Mouse (Mus musculus): ENCODE measurements at regions not wholly inside any gene's neighbourhood (a gene's known extent, or its start where the extent isn't known, plus 50 kb on each side); places are given as distances from the start of the nearest gene placed in this dataset.

- DNase-seq (ENCODE audit: low read depth, low spot score), result no peak
- H3K36me3 ChIP-seq (ENCODE audit: control insufficient read depth in 1 of 2, insufficient read depth in 2 of 2, low read length in 2 of 2), result no peaks in the 10 kb centered on the region
- no peak overlapping the region for H3K9ac ChIP-seq (ENCODE audit: control insufficient read depth, low read depth, low read length, poor library complexity, severe bottlenecking)
- no peak overlapping the region for H3K27ac ChIP-seq (ENCODE audit: control insufficient read depth, low read depth, low read length)
- H3K79me2 ChIP-seq (ENCODE audit: control insufficient read depth, insufficient read depth, low read length, poor library complexity), result no peaks in the 10 kb centered on the region
- H3K4me1 ChIP-seq (ENCODE audit: control insufficient read depth in 1 of 2, insufficient read depth in 2 of 2, low read length in 2 of 2), result no peaks in the 10 kb centered on the region
- TF ChIP-seq UBTF (IDR thresholded peaks at IDR 0.05; ENCODE audit: borderline replicate concordance, insufficient read depth, low read depth, low read length) (no peak), POLR2AphosphoS5 (IDR thresholded peaks at IDR 0.05; ENCODE audit: borderline replicate concordance, low read depth, low read length) (no peak), HCFC1 (IDR thresholded peaks at IDR 0.05; ENCODE audit: low read depth, low read length) (no peak), SMC3 (IDR thresholded peaks at IDR 0.05; ENCODE audit: low read depth, low read length) (no peak), ZMIZ1 (IDR thresholded peaks at IDR 0.05; ENCODE audit: low read depth, low read length) (no peak), E2F4 (IDR thresholded peaks at IDR 0.05; ENCODE audit: borderline replicate concordance, low read depth, low read length) (no peak), MYB (IDR thresholded peaks at IDR 0.05; ENCODE audit: low read depth, low read length) (no peak)
- H3K9me3 ChIP-seq (replicated peaks; ENCODE audit: insufficient read depth, low read length), result no peaks in the 10 kb centered on the region
- H3K27me3 ChIP-seq (ENCODE audit: control insufficient read depth in 1 of 2, insufficient read depth in 2 of 2, low read length in 2 of 2), result no peaks in the 10 kb centered on the region
- H3K4me3 ChIP-seq (ENCODE audit: control insufficient read depth in 1 of 2, insufficient read depth in 1 of 2, low read depth in 2 of 2, low read length in 2 of 2), result no peak overlapping the region
Measured at GRCm38 (mm10) chr9:47962589-47962988, 199.2 kb upstream of the Nxpe4 start.

- Histone ChIP-seq H3K79me2 (ENCODE audit: control insufficient read depth, insufficient read depth, low read length, poor library complexity) (no peaks in the 10 kb centered on the region), H3K27ac (ENCODE audit: control insufficient read depth, low read depth, low read length) (no peak overlapping the region), H3K9me3 (replicated peaks; ENCODE audit: insufficient read depth, low read length) (no peaks in the 10 kb centered on the region), H3K4me1 (ENCODE audit: control insufficient read depth in 1 of 2, insufficient read depth in 2 of 2, low read length in 2 of 2) (no peaks in the 10 kb centered on the region), H3K36me3 (ENCODE audit: control insufficient read depth in 1 of 2, insufficient read depth in 2 of 2, low read length in 2 of 2) (no peaks in the 10 kb centered on the region), H3K4me3 (ENCODE audit: control insufficient read depth in 1 of 2, insufficient read depth in 1 of 2, low read depth in 2 of 2, low read length in 2 of 2) (no peak overlapping the region), H3K27me3 (ENCODE audit: control insufficient read depth in 1 of 2, insufficient read depth in 2 of 2, low read length in 2 of 2) (no peaks in the 10 kb centered on the region), H3K9ac (ENCODE audit: control insufficient read depth, low read depth, low read length, poor library complexity, severe bottlenecking) (no peak overlapping the region)
- DNase-seq (ENCODE audit: low read depth, low spot score), result no peak
- TF ChIP-seq CHD1 (IDR thresholded peaks at IDR 0.05; ENCODE audit: low read depth, low read length), result no peak
- TF ChIP-seq POLR2AphosphoS2 (IDR thresholded peaks at IDR 0.05; ENCODE audit: low read length), result no peak
- no peak for TF ChIP-seq ETS1 (IDR thresholded peaks at IDR 0.05; ENCODE audit: low read depth, low read length)
- TF ChIP-seq EP300 (IDR thresholded peaks at IDR 0.05; ENCODE audit: low read depth in 1 of 2, low read length in 2 of 2), result no peak
- no peak for TF ChIP-seq MXI1 (IDR thresholded peaks at IDR 0.05; ENCODE audit: low read depth, low read length)
- TF ChIP-seq ZNF384 (IDR thresholded peaks at IDR 0.05; ENCODE audit: low read depth, low read length), result no peak
- no peak for TF ChIP-seq TAL1 (IDR thresholded peaks at IDR 0.05; ENCODE audit: low read length)
- no peak for TF ChIP-seq HCFC1 (IDR thresholded peaks at IDR 0.05; ENCODE audit: low read depth, low read length)
- TF ChIP-seq SMC3 (IDR thresholded peaks at IDR 0.05; ENCODE audit: low read depth, low read length), result no peak
Measured at GRCm38 (mm10) chr9:47973130-47973529, 188.7 kb upstream of the Nxpe4 start.
